Mouse (Mus musculus) T-cell, adult 2 months (primary cell): ENCODE measurements around the gene Ptprg.
"Not testable (repeated sequence)": the region's sequence is repeated elsewhere in the genome, so short reads cannot be mapped to it uniquely, and the experiment has no call there.

ENCODE experiments used
- DNase-seq: peaks from one replicate; pipeline ENCODE4 v3.0.0; 2022; ENCODE audit warnings: low spot score

Ptprg gene

DNA sequence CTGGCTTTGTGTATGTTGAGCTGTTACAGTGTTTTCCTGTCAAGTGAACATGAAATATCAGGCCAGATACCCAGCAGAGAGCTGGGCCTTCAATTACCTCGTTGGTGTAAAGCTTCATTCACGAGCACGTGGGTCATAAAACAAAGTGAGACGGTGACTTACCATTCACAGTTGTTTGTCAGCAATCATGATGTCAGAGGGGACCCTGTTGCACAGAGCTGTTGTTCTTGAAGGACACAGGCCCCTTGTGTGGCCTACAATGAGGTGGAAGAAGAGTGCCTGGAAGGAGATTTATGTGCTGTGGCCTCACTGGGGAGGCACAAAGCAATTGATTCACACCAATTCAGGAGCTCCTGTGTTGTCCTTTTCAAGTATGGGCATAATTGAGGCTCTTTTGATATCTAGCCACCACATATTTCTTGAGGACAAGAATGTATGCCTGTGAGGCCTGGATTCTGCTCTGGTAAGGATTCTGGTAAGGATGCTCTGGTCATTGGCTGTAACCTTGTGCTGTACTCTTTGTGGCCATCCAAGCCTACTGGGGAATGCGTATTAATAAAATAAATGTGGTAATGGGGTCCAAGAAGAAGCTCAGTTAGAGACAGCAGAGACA is 503.7 kb downstream of the Ptprg start:
- DNase-seq, result no peak

DNA sequence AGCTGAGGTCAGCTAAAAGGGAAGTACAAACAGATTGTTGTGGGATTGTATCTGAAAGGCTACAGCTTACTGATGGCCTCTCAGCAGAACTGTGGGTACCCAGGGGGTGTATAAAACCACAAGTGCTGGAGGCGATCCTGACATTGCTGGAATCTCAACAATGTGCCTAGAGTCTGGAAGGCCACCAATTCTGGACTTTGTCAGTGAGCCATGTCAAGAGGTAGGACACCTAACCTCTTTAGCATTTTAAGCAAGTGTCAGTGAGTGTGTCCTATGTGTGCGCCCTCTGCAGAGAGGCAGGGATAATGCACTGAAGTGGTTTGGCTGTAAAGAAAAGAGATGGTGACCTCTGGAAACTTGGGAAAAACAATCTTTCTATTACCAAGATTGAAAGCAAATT is 504.5 kb downstream of the Ptprg start:
- DNase-seq, result no peak

DNA sequence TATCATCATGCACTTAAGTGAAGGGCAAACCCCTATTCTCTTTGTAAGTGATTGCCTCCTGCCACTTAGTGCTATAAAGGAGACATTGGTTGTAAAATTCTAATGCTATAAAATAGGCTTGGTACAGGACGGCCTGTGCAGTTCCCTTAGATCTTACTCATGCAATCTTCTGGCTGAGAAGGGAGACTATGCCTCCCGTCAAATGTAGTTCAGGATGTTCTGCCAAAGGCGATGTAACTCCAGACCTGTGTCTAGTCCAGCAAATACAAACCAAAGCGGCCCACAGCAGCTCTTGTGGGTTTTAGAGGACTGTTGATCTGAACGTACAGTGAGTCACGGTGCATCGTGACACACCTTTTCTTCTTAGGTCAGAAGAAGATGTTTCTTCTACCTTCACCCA is 505.8 kb downstream of the Ptprg start:
- no peak for DNase-seq

DNA sequence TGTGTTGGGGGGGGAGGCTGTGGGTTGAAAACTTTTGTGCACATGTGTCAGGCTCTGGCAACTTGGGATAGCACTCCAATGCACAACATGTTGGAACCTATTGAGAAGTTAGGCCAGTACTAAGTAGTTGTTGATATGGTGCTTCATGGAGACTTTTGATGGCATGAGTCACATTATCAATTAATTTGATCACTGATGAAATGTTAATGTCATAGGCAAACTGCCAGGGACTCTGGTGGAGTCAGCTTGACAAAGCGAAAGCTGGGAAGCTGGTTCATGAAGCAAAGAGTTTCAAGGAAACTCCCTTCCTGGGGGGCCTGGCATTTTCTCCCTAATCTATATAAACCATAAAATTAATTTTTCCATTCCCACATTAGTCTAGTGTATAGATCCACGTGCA is 508.0 kb downstream of the Ptprg start:
- DNase-seq, result not testable (repeated sequence)

DNA sequence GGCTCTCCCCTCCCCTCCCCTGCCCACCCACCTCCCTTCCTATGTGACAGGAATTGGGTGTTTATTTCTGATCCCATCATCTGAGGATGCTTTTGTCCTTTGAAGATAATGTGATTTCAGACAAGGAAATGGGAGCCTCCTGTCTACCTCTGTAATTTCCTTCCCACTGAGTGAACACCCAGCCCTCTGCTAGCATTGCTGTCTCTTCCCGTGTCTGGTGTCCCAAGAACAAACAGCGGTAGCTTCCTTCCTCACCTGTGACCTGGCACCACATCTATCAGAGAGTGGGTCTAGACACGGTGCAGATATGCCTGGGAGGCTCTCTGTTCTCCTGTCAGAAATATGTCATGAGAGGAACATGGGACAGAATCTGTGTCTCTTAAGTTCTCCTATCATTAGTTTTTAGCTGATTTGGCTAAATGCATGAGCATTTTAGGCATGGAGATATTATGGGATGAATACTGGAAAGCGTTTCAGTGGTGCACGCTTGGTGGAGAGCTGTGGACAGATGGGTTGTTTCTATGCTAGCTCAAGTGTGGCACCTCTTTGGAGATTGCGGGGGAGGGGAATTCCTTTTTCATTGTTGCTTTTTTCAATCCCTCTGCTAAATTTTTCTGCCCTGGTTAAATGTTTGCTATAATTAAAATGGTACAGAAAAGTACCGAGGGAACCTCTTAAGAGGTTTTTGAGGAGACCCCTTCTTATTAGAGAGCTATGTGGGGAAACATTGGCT is 509.5 kb downstream of the Ptprg start:
- no peak for DNase-seq

DNA sequence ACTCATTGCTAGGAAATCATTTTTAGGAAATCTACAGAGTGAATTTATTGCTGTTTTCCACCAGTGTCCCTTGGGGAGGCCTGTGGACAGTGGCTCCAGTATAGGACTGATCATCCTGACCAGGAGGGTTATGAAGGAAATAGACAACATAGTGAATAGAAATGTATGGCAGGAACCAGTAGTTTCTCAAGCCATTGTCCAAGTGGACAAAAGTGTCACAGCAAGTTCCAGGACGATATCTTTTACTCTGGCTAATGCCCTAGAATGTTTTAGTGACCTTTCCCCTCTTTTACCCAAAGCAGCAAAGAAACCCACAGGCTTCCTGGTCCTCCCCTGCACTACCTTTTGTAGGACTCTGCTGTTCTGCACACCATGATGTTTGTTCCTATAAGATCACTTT is 511.7 kb downstream of the Ptprg start:
- DNase-seq, result no peak

DNA sequence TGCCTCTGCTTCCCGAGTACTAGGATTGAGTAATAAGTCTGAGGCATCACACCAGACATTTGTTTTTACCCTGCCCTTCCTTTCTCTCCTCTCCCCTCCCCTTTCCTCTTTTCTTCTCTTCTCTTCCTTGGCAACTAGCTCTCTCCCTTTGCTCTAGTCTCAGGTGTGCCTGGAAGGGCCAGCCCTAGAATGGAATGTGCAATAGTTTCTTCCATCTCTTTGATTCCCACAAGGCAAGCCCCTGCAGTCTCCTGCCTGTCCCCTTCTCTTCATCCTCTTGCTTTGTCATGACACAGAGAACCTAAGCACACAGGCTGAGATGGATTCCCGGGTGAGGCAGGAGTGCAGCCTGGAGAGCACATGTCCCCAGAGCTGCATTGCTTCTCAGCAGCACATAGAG is 512.4 kb downstream of the Ptprg start:
- DNase-seq, result no peak

DNA sequence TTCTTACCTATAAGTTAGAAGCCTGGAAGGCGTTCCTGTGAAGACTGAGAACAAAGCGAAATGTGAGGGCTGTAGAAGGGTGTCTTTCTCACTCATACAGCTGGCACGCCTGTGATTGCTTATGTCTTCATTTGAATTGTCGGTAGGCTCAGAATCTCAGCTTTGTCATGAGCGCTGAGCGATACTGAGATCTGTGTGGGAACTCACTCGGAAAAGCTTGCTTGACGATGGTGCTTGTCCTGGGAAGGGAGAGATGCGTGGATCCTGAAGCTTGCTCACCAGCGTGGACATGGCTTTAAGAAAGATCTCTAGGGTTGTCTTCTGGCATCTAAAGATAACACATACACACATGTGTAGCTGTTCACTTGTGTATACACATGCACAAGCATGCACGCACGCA is 516.4 kb downstream of the Ptprg start:
- DNase-seq, result no peak

DNA sequence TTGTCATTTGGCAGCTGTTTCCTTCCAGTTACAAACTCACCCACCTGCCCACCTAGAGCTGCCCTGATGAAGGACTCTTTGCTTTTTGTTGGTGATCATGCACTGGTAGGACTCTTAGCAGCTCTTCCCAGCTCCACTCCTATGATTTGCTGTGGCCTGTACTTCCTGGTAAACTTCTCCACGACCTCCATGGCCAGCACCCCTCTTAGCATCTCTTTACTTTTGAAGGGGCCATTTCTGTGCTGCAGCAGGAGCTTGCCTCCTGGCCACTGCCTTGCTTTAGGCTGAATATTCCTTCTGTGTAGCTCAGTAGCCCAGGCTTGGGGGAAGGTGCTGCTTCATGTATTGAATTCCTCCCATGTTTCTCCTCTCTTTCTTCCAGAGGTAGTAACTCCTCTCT is 517.0 kb downstream of the Ptprg start:
- no peak for DNase-seq

DNA sequence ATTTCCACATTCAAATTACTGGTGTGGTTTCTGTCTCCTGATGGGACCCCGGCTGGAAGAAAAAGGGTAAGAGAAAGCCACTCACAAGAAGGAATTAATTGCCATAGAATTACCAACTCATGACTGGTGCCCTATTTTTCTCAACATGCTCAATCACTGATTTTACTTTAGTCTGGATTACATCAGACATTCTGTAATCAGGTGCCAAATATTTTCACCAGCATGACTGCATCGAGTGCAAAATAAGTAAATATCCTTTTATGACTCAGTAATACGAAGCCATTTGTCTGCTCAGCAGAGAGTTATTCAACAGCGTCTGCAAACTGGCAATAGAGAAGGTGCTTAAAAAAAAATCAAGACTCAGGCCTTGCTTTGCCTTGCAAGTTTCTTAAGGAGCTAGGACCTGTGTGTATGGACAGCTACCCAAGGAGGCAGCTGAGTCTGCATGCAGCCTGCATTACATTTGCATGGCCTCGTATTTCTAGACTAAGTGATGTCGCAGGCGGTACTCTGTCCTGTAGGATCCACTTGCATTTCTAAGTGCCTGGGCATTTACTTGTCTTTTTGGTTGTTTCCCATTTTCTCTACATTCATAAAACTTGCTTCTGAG is 517.6 kb downstream of the Ptprg start:
- no peak for DNase-seq

DNA sequence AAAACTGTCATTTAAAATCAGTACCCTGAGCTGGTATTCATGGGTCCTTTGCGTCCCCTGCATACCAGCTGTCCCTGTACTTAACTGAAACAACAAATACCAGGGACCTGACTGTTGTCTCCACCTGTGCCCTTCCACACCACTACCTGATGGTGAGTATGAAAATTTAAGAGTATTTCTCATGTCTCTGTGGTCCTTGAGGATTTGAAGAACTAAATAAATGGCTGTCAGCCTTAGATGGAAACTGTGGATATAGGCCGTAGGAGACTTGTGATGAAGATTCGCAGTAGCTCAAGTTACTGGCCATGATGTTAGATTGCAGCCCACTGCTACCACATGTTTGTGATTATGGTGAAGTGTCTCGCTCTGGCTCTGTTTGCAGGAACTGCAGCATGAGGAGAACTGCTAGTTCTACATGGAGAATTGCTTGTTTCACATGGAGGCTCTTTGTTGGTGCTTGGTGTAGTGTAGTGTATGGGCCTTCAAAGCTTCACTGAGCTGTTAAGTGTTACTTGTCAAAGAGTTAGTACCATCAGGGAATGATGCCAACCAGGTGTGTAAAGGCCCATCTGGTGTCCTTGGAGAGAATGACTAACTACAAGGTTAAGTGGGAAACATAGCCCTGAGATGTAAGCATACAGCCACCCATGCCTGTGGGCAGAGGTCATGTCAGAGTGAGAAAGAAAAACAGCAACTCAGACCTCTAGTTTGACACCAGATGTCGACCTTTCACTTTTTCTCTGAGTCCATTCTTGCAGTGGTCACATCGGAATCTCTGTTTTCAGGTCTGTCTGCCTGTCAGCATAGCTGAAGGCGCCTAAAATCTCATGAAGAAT is 518.9 kb downstream of the Ptprg start:
- DNase-seq, result no peak

DNA sequence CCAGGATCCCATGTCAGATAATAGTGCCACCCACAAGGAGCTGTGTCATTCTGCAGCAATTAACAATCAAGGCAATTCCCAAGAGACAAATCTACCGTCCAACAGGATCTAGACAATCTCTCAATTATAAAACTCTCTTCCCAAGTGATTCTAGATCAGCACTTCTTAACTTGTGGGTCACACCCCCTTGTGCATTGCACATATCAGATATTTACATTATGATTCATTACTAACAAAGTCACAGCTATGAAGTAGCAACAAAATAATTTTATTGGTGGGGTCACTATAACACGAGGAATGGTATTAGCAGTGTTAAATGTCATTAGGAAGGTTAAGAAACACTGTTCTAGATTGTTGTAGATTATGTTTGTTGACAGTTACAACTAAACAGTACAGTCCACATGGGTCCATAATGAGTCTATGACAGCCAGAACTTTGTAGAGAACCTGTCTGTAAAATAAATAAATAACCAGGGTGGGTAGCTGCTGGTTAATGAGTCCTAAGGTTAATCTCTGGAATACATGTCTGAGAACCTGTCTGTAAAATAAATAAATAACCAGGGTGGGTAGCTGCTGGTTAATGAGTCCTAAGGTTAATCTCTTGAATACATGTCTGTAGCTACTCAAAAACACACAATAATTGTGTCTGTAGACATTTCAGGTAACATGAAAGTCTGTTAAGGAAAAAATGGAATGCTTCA is 520.2 kb downstream of the Ptprg start:
- no peak for DNase-seq

DNA sequence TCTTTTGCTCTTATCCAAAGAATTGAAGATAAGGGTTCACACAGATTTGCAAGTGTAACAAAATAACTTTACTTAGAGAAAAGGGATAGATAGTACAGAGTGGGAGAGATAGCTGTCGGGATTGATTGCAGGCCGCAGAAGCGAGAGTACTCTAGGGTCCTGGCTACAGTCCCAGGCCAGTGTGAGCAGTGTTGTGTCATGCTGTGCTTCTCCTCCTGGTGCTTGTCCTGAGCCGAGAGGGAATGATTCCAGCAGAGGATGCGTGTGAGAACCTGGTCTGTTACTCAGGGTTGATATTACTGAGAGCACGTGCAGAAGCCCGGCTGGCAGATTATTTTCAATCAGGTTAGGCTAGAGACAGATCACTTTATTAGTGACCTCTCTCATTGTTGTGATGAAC is 523.9 kb downstream of the Ptprg start:
- DNase-seq, result no peak

DNA sequence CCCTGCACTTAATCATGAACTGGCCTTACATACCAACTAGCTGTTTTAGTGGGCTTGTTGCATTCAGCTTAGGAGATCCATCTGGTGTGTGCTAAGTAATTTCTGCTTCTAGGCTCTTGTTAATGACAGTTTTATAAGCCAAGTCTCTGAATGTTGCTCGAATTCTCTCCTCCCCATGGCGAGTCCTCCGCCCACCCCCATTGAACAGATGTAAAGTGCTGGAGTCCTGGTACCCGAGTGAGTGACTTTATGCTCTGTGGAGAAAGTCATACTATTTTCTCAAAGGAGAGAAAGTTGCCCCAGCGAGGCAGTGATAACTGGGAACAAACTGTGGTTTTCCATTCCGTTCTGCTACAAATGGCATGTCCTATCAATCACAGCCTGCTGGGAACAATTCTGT is 525.9 kb downstream of the Ptprg start:
- DNase-seq, result no peak

DNA sequence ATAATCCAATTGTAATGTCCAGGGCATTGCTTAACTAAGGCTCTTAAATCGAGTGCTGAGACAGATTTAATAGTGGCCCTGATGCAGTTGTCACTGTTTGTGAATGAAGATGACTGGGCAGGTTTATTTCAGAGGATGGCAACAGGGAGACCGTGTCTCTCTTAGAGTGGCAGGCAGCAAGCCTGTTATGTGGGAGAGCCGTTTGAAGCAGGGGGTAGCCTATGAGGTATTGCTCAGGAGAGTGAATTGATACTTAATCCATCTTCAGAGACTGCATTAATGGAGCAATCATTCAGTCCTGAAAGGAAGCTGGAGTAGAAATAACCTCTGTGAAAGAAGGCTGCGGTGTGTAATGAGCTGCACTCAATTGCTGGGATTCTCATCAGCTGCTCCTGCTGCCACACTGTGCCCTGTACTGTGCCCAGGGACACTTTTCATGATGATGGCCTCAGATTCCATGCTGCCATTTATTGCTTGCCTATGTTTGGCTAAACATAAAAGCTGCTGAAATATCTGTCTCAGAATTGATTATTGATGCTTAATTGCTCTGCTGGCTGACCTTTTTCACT is 526.6 kb downstream of the Ptprg start:
- DNase-seq, result no peak

DNA sequence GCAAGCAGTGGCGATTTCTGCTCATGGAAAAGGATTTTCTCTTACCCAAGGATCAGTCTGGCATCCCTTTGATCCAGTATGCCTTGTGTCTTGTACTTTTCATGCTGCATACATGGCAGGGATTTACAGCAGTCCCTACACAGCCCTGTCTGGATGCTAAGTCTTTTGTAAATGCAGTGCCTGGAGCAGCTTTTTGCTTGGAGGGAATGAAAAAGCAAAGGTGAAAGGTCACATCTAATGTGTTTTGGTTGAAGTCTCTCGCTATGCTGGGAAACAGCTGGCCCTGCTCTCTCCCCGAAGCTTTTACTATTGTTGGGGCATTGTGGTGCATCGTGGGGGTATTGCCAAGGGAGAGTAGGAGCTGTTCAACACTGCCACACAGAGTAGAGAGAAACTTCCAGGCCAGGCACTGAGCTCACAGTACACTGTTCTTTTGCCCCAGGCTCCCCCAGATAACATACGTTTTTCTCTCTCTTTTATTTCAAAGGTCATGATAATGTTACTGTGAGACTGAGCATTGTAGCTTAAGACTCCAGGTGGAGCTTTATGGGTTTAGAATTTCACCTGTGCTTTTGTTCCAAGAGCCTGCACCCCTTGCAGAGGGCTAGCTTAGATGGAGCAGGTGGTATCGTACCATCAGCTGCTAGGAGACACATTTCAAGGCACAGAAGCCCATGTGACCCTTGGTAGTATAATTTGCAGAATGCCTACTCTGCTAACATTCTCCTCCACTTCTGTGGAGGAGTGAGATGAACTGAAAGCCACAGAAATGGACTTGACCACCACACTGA is 529.0 kb downstream of the Ptprg start:
- no peak for DNase-seq

DNA sequence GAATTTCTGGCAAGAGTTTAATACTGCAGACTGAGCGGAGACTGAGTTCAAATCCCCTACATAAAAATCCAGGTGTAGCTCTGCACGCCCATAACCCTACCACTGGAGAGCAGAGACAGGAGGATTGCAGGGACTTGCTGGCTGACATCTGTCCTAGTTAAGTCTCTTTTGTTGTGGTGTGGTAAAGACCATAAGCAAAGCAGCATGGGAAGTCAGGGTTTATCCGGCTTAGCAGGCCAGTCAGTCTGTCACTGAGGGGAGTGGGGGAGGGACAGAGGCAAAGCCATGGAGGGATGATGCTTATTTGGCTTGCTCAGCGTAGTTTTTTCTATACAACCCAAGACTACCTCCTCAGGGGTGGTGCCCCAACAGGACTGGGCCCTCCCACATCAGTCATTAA is 530.7 kb downstream of the Ptprg start:
- DNase-seq, result no peak

DNA sequence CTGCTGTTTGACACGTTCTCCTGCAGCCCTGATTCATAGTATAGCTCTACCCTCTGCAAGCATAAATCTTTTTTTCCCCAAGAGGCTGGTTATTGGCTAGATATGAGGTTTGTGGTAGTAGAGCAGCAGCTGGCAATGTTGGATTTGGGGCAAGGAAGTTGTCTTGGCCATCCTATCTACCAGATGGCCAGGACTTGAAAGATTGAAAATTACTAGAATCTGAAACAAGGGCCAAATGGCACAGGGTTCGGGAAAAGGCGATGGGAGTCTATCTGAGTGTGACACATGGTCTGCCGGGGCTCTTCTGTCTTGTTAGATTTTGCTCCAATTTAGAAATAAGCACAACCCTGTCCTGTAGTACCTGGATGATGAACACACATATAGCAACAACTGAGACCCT is 531.7 kb downstream of the Ptprg start:
- no peak for DNase-seq

DNA sequence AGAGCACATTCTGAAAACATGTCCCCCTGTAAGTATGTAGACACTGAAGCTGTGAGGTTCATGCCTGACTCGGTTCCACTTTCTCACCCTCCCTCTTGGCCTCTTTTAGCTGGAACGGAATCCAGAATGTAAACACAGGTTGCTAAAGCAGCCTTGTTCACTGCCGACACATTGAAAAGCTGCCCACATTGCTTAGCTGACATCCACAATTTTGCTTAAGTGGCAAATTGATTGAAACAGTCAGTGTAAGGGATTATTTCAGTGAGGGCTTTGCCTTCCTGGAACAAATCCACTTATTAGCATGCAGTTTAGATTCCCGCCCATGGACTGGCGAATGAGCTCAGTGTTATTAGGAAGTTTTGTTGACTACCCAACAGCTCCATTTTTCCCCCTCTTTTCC is 532.8 kb downstream of the Ptprg start:
- no peak for DNase-seq

DNA sequence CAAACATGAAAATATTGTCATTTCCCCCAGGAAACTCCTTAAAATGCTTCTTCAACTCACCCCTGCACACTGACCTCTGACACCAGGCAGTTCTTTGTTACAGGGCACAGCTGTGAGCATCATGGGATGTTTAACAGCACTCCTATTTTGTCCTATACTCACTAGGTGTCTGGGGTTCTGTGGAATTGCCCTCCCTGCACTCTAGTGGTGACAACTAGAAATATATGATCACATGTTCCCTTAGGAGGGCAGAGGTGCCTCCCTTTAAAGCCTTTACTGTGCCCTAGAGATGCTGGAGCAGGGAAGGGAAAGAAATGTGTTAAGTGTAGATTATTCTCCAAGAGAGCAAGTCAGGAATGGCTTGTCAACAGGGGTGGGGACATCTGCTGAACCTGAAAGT is 536.6 kb downstream of the Ptprg start:
- no peak for DNase-seq

DNA sequence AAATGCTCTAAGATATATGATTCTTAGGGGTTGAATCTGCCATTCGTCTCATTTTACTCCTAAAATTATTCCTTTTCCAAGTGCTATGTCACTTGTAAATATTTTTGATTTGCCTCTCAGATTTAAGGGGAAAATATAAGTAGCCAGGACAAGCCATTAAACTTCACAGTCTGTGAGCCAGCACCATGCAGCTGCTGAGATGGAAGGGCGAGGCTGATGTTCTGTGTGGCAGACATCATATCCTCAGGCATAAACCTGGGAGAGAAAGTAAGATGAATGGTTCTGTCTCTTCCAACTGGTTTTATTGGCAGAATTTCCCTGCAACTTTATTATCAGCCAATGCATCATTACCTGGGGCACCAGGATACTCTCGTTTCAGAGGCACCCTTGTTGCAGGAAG is 538.4 kb downstream of the Ptprg start:
- no peak for DNase-seq
